ENCODE assay signal across 30 mouse cellular contexts in genomic region chr19:30185536-30185935, GRCm38 (mm10). TPM values are rescaled to one million over a fixed set of nuclear protein-coding genes. Genes with fewer than 3 reads are reported as not detected.
"Had no signal": no experiment of that assay in that cellular context is flagged by ENCODE, and none has a peak within 500 bp of the region (broad histone marks: within the 10 kb centered on the region; RNA-seq: fewer than 3 reads in every experiment).

No protein-coding gene starts in this region.

- H3K4me1 ChIP-seq: heart, embryonic 13.5 days; heart, embryonic 15.5 days; hindbrain, embryonic 12.5 days; intestine, embryonic 15.5 days; kidney, embryonic 15.5 days; limb, embryonic 13.5 days; limb, embryonic 15.5 days; liver, embryonic 12.5 days had no signal

- H3K4me3 ChIP-seq: heart, adult 2 months; heart, embryonic 13.5 days; heart, embryonic 15.5 days; hindbrain, embryonic 12.5 days; intestine, embryonic 15.5 days; kidney, embryonic 15.5 days; layer of hippocampus, adult 2 months; limb, embryonic 13.5 days; limb, embryonic 15.5 days; liver, embryonic 12.5 days had no signal

- H3K9me3 ChIP-seq: intestine, embryonic 15.5 days; limb, embryonic 15.5 days had no signal

- DNase-seq: gastrocnemius, postnatal 14 days; gastrocnemius, postnatal 36 days; heart, adult 11 months; heart, adult 2 months; heart, postnatal 14 days; heart, postnatal 36 days; kidney, adult 2 months; kidney, adult 9 months; kidney, postnatal 14 days; kidney, postnatal 36 days; layer of hippocampus, adult 9-11 months; layer of hippocampus, postnatal 36 days; left cerebral cortex, postnatal 4 days had no signal

- H3K27me3 ChIP-seq: heart, embryonic 13.5 days; heart, embryonic 15.5 days; hindbrain, embryonic 12.5 days; intestine, embryonic 15.5 days; kidney, embryonic 15.5 days; limb, embryonic 13.5 days; limb, embryonic 15.5 days; liver, embryonic 12.5 days had no signal

- H3K36me3 ChIP-seq: heart, embryonic 13.5 days; heart, embryonic 15.5 days; hindbrain, embryonic 12.5 days; intestine, embryonic 15.5 days; kidney, embryonic 15.5 days; limb, embryonic 13.5 days; limb, embryonic 15.5 days; liver, embryonic 12.5 days had no signal

- H3K27ac ChIP-seq: heart, adult 2 months; heart, embryonic 13.5 days; heart, embryonic 15.5 days; hindbrain, embryonic 12.5 days; hindbrain, embryonic 14.5 days; intestine, embryonic 15.5 days; kidney, embryonic 15.5 days; kidney, postnatal 0 days; layer of hippocampus, adult 2 months; limb, embryonic 13.5 days; limb, embryonic 15.5 days; liver, embryonic 12.5 days; liver, embryonic 14.5 days had no signal

RNA-seq across cellular contexts. Expression of gene Mbl2, which starts 47.2 kb away (rescaled TPM):
- polyA plus RNA-seq: gonadal fat pad, adult 2 months; heart, adult 2 months; heart, embryonic 11.5 days; heart, embryonic 13.5 days; heart, embryonic 15.5 days; heart, postnatal 0 days; hindbrain, embryonic 12.5 days; hindbrain, embryonic 14.5 days; inflammation-experienced regulatory T-cells, adult 6 months; kidney, embryonic 15.5 days; kidney, postnatal 0 days; limb, embryonic 11.5 days; limb, embryonic 13.5 days; limb, embryonic 15.5 days had no signal
